30 mouse cellular contexts compared by ENCODE assay signal in the genomic region with DNA sequence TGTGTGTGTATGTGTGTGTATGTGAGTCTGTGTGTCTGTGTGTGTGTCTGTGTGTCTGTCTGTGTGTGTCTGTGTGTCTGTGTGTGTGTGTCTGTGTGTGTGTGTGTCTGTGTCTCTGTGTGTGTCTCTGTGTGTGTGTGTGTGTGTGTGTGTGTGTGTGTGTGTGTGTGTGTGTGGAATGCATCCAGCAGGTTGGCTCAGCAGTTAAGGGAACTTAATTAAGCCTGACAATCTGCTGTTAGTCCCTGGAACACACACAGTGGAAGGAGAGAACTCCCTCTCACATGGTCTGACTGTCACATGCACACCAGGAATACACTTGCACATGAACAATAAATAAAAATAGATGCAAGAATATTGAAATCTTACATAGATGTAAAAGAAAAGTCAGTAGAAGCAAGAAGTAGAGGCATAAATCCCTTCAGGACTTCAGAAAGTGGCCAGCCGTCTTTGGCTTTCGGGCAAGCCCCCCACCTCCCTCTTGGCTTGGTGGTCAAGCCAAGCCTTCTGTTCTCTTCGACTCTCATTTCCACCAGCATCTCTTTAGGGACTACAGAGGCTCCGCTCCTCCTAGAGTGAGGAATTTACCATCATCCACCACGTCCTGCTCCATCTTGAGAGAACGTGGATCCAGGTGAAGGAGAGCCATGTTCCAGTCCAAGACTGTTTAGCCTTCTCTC. TPM values are rescaled to one million over a fixed set of nuclear protein-coding genes. Genes with fewer than 3 reads are reported as not detected.
A peak's percentile ranks its signal among the peaks of the same experiment; 100 is the strongest.
DNase-seq lines count a peak whose midpoint lies in the region; ATAC-seq and TF ChIP-seq lines count a peak whose summit lies in the region.
"Had no signal": no experiment of that assay in that cellular context is flagged by ENCODE, and none has a peak within 500 bp of the region (broad histone marks: within the 10 kb centered on the region; RNA-seq: fewer than 3 reads in every experiment).

No protein-coding gene starts in this region.

- H3K9me3 ChIP-seq in forebrain, embryonic 10.5 days: no peaks in the 10 kb centered on the region
- no peaks in the 10 kb centered on the region for H3K9me3 ChIP-seq in forebrain, embryonic 11.5 days (ENCODE audit: control insufficient read depth, low read length)
- no peaks in the 10 kb centered on the region for H3K9me3 ChIP-seq in intestine, embryonic 14.5 days (ENCODE audit: control insufficient read depth, low read length)
- no peaks in the 10 kb centered on the region for H3K9me3 ChIP-seq in intestine, postnatal 0 days (ENCODE audit: control insufficient read depth)
- no peaks in the 10 kb centered on the region for H3K9me3 ChIP-seq in embryonic facial prominence, embryonic 10.5 days
- H3K9me3 ChIP-seq in midbrain, embryonic 11.5 days (ENCODE audit: control insufficient read depth, low read length): no peaks in the 10 kb centered on the region
- H3K9me3 ChIP-seq: embryonic facial prominence, embryonic 12.5 days; embryonic facial prominence, embryonic 15.5 days; heart, embryonic 15.5 days; hindbrain, embryonic 10.5 days; hindbrain, embryonic 13.5 days had no signal

- no peak for TF ChIP-seq POLR2A in brain, embryonic 14.5 days (IDR thresholded peaks at IDR 0.05; ENCODE audit: borderline replicate concordance, extremely low read depth, insufficient read depth, insufficient read length, poor library complexity, severe bottlenecking)

- no peak overlapping the region for H3K9ac ChIP-seq in forebrain, embryonic 11.5 days (ENCODE audit: low read length)
- H3K9ac ChIP-seq in intestine, embryonic 14.5 days (ENCODE audit: low read length): no peak overlapping the region
- H3K9ac ChIP-seq in intestine, postnatal 0 days (ENCODE audit: low read depth, low read length): no peak overlapping the region
- no peak overlapping the region for H3K9ac ChIP-seq in midbrain, embryonic 11.5 days (ENCODE audit: low read length)
- H3K9ac ChIP-seq: embryonic facial prominence, embryonic 12.5 days; embryonic facial prominence, embryonic 15.5 days; forebrain, postnatal 0 days; heart, embryonic 15.5 days; hindbrain, embryonic 13.5 days had no signal

- DNase-seq in forebrain, embryonic 10.5 days (ENCODE audit: extremely low spot score, low spot score): peak; percentile 6
- DNase-seq in forebrain, embryonic 11.5 days (ENCODE audit: low spot score): no peak
- peak; percentile 9 for DNase-seq in intestine, embryonic 14.5 days (ENCODE audit: low spot score)
- DNase-seq in brain, embryonic 14.5 days (ENCODE audit: low read depth): peak; percentile 13
- DNase-seq in embryonic facial prominence, embryonic 10.5 days (ENCODE audit: low spot score): peak; percentile 3
- DNase-seq in midbrain, embryonic 11.5 days (ENCODE audit: low spot score, missing footprints): no peak
- no peak for DNase-seq in natural killer cell, adult 2 months (ENCODE audit: low spot score in 2 of 2)
- DNase-seq: adrenal gland, adult 2 months; adrenal gland, postnatal 14 days; cerebellum, adult 11-12 months; cerebellum, adult 9-10 months; forebrain, postnatal 0 days; gastrocnemius, adult 2 months; gastrocnemius, postnatal 14 days; heart, adult 18-20 months; heart, postnatal 10 days; heart, postnatal 36 days had no signal

- no peak for TF ChIP-seq CTCF in intestine, postnatal 0 days (IDR thresholded peaks at IDR 0.05; ENCODE audit: low read depth)
- TF ChIP-seq CTCF in brain, embryonic 14.5 days (IDR thresholded peaks at IDR 0.05; ENCODE audit: borderline replicate concordance, extremely low read depth, insufficient read depth, insufficient read length): no peak

- H3K27me3 ChIP-seq in forebrain, embryonic 10.5 days (ENCODE audit: poor library complexity, severe bottlenecking): no peaks in the 10 kb centered on the region
- no peaks in the 10 kb centered on the region for H3K27me3 ChIP-seq in forebrain, embryonic 11.5 days (ENCODE audit: control insufficient read depth, insufficient read depth, low read length)
- H3K27me3 ChIP-seq in intestine, embryonic 14.5 days (replicated peaks; ENCODE audit: control insufficient read depth, insufficient read depth, low read length): no peaks in the 10 kb centered on the region
- no peaks in the 10 kb centered on the region for H3K27me3 ChIP-seq in intestine, postnatal 0 days (replicated peaks; ENCODE audit: control insufficient read depth, insufficient read depth, low read length)
- H3K27me3 ChIP-seq in embryonic facial prominence, embryonic 10.5 days (replicated peaks; ENCODE audit: low read depth, poor library complexity, severe bottlenecking): no peaks in the 10 kb centered on the region
- H3K27me3 ChIP-seq in midbrain, embryonic 11.5 days (ENCODE audit: control insufficient read depth, insufficient read depth, low read length): no peaks in the 10 kb centered on the region
- H3K27me3 ChIP-seq: embryonic facial prominence, embryonic 12.5 days; embryonic facial prominence, embryonic 15.5 days; heart, embryonic 15.5 days had no signal

- H3K4me2 ChIP-seq in forebrain, embryonic 11.5 days (ENCODE audit: low read depth, low read length, severe bottlenecking): no peak overlapping the region
- no peak overlapping the region for H3K4me2 ChIP-seq in intestine, embryonic 14.5 days (ENCODE audit: low read length)
- H3K4me2 ChIP-seq in intestine, postnatal 0 days (replicated peaks; ENCODE audit: low read depth): no peak overlapping the region
- no peak overlapping the region for H3K4me2 ChIP-seq in midbrain, embryonic 11.5 days
- H3K4me2 ChIP-seq: embryonic facial prominence, embryonic 12.5 days; embryonic facial prominence, embryonic 15.5 days; heart, embryonic 15.5 days; hindbrain, embryonic 13.5 days had no signal

- 92% methylated on average over 6 of the region's 6 CpGs for WGBS in forebrain, embryonic 10.5 days
- 89% methylated on average over 6 of the region's 6 CpGs for WGBS in forebrain, embryonic 11.5 days
- 91% methylated on average over 6 of the region's 6 CpGs for WGBS in intestine, embryonic 14.5 days
- 91% methylated on average over 6 of the region's 6 CpGs for WGBS in intestine, postnatal 0 days
- WGBS in embryonic facial prominence, embryonic 10.5 days: 94% methylated on average over 6 of the region's 6 CpGs
- 93% methylated on average over 6 of the region's 6 CpGs for WGBS in midbrain, embryonic 11.5 days

- no peaks in the 10 kb centered on the region for H3K36me3 ChIP-seq in forebrain, embryonic 10.5 days (replicated peaks)
- no peaks in the 10 kb centered on the region for H3K36me3 ChIP-seq in forebrain, embryonic 11.5 days (ENCODE audit: control insufficient read depth, insufficient read depth, low read length)
- H3K36me3 ChIP-seq in intestine, embryonic 14.5 days (ENCODE audit: control insufficient read depth, insufficient read depth, low read length): no peaks in the 10 kb centered on the region
- H3K36me3 ChIP-seq in intestine, postnatal 0 days (ENCODE audit: control insufficient read depth, insufficient read depth): no peaks in the 10 kb centered on the region
- H3K36me3 ChIP-seq in embryonic facial prominence, embryonic 10.5 days (replicated peaks): no peaks in the 10 kb centered on the region
- H3K36me3 ChIP-seq in midbrain, embryonic 11.5 days (ENCODE audit: control insufficient read depth, insufficient read depth, low read length): no peaks in the 10 kb centered on the region
- H3K36me3 ChIP-seq: embryonic facial prominence, embryonic 12.5 days; embryonic facial prominence, embryonic 15.5 days; heart, embryonic 15.5 days; hindbrain, embryonic 10.5 days; hindbrain, embryonic 13.5 days had no signal

- H3K4me3 ChIP-seq in forebrain, embryonic 10.5 days: no peak overlapping the region
- H3K4me3 ChIP-seq in forebrain, embryonic 11.5 days (ENCODE audit: low read depth, low read length): no peak overlapping the region
- no peak overlapping the region for H3K4me3 ChIP-seq in intestine, embryonic 14.5 days (ENCODE audit: low read depth, low read length)
- H3K4me3 ChIP-seq in intestine, postnatal 0 days (ENCODE audit: low read depth, low read length): no peak overlapping the region
- H3K4me3 ChIP-seq in embryonic facial prominence, embryonic 10.5 days: no peak overlapping the region
- no peak overlapping the region for H3K4me3 ChIP-seq in midbrain, embryonic 11.5 days (ENCODE audit: low read depth, low read length)
- H3K4me3 ChIP-seq: embryonic facial prominence, embryonic 12.5 days; embryonic facial prominence, embryonic 15.5 days; erythroblast, embryonic 14.5 days; gastrocnemius, adult 2 months; heart, embryonic 15.5 days; hindbrain, embryonic 10.5 days; hindbrain, embryonic 13.5 days had no signal

- no peak for ATAC-seq in forebrain, embryonic 11.5 days (replicated peaks; ENCODE audit: low FRiP score)
- ATAC-seq in intestine, embryonic 14.5 days (replicated peaks; ENCODE audit: low FRiP score, low TSS enrichment, low read depth): no peak
- no peak for ATAC-seq in intestine, postnatal 0 days
- no peak for ATAC-seq in midbrain, embryonic 11.5 days (ENCODE audit: low FRiP score)
- ATAC-seq: CD4-positive, CD25-positive, alpha-beta regulatory T cell, adult 4 months; forebrain, embryonic 14.5 days; forebrain, postnatal 0 days; hindbrain, embryonic 16.5 days; intestine, embryonic 16.5 days had no signal

- H3K4me1 ChIP-seq in forebrain, embryonic 10.5 days: no peaks in the 10 kb centered on the region
- H3K4me1 ChIP-seq in forebrain, embryonic 11.5 days (replicated peaks; ENCODE audit: control insufficient read depth, insufficient read depth, low read length): no peaks in the 10 kb centered on the region
- no peaks in the 10 kb centered on the region for H3K4me1 ChIP-seq in intestine, embryonic 14.5 days (replicated peaks; ENCODE audit: control insufficient read depth, insufficient read depth, low read length)
- no peaks in the 10 kb centered on the region for H3K4me1 ChIP-seq in intestine, postnatal 0 days (replicated peaks; ENCODE audit: control insufficient read depth, insufficient read depth, low read length)
- no peaks in the 10 kb centered on the region for H3K4me1 ChIP-seq in embryonic facial prominence, embryonic 10.5 days
- H3K4me1 ChIP-seq in midbrain, embryonic 11.5 days (ENCODE audit: control insufficient read depth, insufficient read depth, low read length): no peaks in the 10 kb centered on the region
- H3K4me1 ChIP-seq: embryonic facial prominence, embryonic 12.5 days; embryonic facial prominence, embryonic 15.5 days; heart, embryonic 15.5 days; hindbrain, embryonic 10.5 days; hindbrain, embryonic 13.5 days had no signal

- no peak overlapping the region for H3K27ac ChIP-seq in forebrain, embryonic 10.5 days
- H3K27ac ChIP-seq in forebrain, embryonic 11.5 days (ENCODE audit: low read depth, low read length): no peak overlapping the region
- H3K27ac ChIP-seq in intestine, embryonic 14.5 days (ENCODE audit: low read depth): no peak overlapping the region
- no peak overlapping the region for H3K27ac ChIP-seq in intestine, postnatal 0 days (ENCODE audit: low read depth, low read length)
- H3K27ac ChIP-seq in embryonic facial prominence, embryonic 10.5 days (replicated peaks): no peak overlapping the region
- no peak overlapping the region for H3K27ac ChIP-seq in midbrain, embryonic 11.5 days (ENCODE audit: low read depth, low read length)
- H3K27ac ChIP-seq: embryonic facial prominence, embryonic 12.5 days; embryonic facial prominence, embryonic 15.5 days; gastrocnemius, adult 2 months; heart, embryonic 15.5 days; hindbrain, embryonic 10.5 days; hindbrain, embryonic 13.5 days had no signal

RNA-seq across cellular contexts. Expression of a gene that starts 19.5 kb away (rescaled TPM):
- polyA plus RNA-seq in forebrain, embryonic 10.5 days (2016; fragmentation: Nextera tagmentation; extraction: Ambion mirVana): not detected in 2 replicates
- not detected in 2 replicates for polyA plus RNA-seq in forebrain, embryonic 11.5 days (2014; fragmentation: Nextera tagmentation; extraction: Ambion mirVana)
- not detected in 2 replicates for polyA plus RNA-seq in intestine, embryonic 14.5 days (2014; fragmentation: Nextera tagmentation; extraction: Ambion mirVana)
- polyA plus RNA-seq in intestine, postnatal 0 days (2015; fragmentation: Nextera tagmentation; extraction: Ambion mirVana): not detected in 2 replicates
- not detected in 2 replicates for polyA plus RNA-seq in brain, embryonic 14.5 days (2012; rRNA removed)
- polyA plus RNA-seq in embryonic facial prominence, embryonic 10.5 days (2016; fragmentation: Nextera tagmentation; extraction: Ambion mirVana): not detected in 2 replicates
- polyA plus RNA-seq in midbrain, embryonic 11.5 days (2014; fragmentation: Nextera tagmentation; extraction: Ambion mirVana): not detected in 2 replicates
- polyA plus RNA-seq: adrenal gland, adult 2 months; C2C12; CD4-positive, CD25-positive, alpha-beta regulatory T cell, adult 4 months; embryonic facial prominence, embryonic 12.5 days; embryonic facial prominence, embryonic 15.5 days; erythroblast, embryonic 14.5 days; forebrain, embryonic 14.5 days; forebrain, postnatal 0 days; frontal cortex, adult 2 months; heart, embryonic 15.5 days; hindbrain, embryonic 10.5 days; hindbrain, embryonic 13.5 days; hindbrain, embryonic 16.5 days; intestine, embryonic 16.5 days had no signal

RNA-seq across cellular contexts. Expression of a gene that starts 50.1 kb away (rescaled TPM):
- polyA plus RNA-seq in forebrain, embryonic 10.5 days (2016; fragmentation: Nextera tagmentation; extraction: Ambion mirVana): not detected in 2 replicates
- not detected in 2 replicates for polyA plus RNA-seq in forebrain, embryonic 11.5 days (2014; fragmentation: Nextera tagmentation; extraction: Ambion mirVana)
- polyA plus RNA-seq in intestine, embryonic 14.5 days (2014; fragmentation: Nextera tagmentation; extraction: Ambion mirVana): not detected in 2 replicates
- polyA plus RNA-seq in intestine, postnatal 0 days (2015; fragmentation: Nextera tagmentation; extraction: Ambion mirVana): not detected in 2 replicates
- polyA plus RNA-seq in brain, embryonic 14.5 days (2012; rRNA removed): not detected in 2 replicates
- not detected in 2 replicates for polyA plus RNA-seq in embryonic facial prominence, embryonic 10.5 days (2016; fragmentation: Nextera tagmentation; extraction: Ambion mirVana)
- 0.14 TPM in 1 of 2 replicates, not detected in the other for polyA plus RNA-seq in midbrain, embryonic 11.5 days (2014; fragmentation: Nextera tagmentation; extraction: Ambion mirVana)
- polyA plus RNA-seq: adrenal gland, adult 2 months; C2C12; CD4-positive, CD25-positive, alpha-beta regulatory T cell, adult 4 months; embryonic facial prominence, embryonic 12.5 days; embryonic facial prominence, embryonic 15.5 days; erythroblast, embryonic 14.5 days; forebrain, embryonic 14.5 days; hindbrain, embryonic 10.5 days; hindbrain, embryonic 13.5 days had no signal

Comparison
In these comparisons a context has a peak if more than half of its experiments do, and no peak if none do; other contexts are left out.
1. DNase-seq: peak in forebrain, embryonic 10.5 days (single experiment), intestine, embryonic 14.5 days (single experiment), brain, embryonic 14.5 days (single experiment) and embryonic facial prominence, embryonic 10.5 days (single experiment); none in forebrain, embryonic 11.5 days (single experiment), midbrain, embryonic 11.5 days (single experiment) and natural killer cell, adult 2 months (0 of 2).